Mouse (Mus musculus): ENCODE data around the gene Otx2. TPM values are rescaled to one million over a fixed set of nuclear protein-coding genes. Genes with fewer than 3 reads are reported as not detected.

The Otx2 gene
- polyA plus RNA-seq, 1 experiment from 2014 or later, result not detected

DNA sequence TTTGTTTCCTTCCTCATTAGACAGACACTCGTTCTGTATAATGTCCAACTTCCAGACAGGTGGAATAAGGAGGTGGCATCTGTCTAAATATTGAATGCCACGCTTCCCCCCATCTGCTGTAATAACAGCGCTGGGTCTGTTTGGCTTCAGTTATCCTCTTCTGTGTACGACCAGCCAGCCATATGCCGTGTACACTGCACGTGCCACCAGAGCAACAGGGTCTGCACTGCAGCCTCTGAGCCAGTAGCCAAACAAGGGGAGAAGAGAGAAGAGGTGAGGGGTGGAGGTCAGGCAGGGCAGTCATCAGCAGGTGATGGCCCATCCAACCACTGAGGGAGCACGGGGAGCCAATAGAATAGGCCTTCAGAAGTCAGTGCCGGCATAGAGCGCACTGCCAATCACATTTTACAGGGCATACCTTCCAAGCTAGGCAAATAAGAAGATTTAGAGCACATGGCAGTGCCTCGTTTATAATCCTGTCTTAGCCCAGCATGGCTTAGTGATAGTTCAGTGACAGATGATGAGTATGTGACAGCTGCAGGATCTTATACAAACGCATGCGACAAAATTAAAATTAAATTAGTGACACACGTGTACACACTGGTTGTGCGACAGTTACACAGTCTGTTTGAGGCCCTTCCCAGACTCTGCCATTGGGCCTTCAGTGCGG, 64.8 kb downstream of the Otx2 start:
- H3K4me1 ChIP-seq, result no peaks in the 10 kb centered on the region
- H3K27ac ChIP-seq (replicated peaks), result no peak overlapping the region
- no peaks in the 10 kb centered on the region for H3K9me3 ChIP-seq
- no peak overlapping the region for H3K4me2 ChIP-seq
- H3K4me3 ChIP-seq, result no peak overlapping the region
- H3K36me3 ChIP-seq, result no peaks in the 10 kb centered on the region
- no peak for ATAC-seq (ENCODE audit: extremely low read depth, insufficient number of reproducible peaks, low FRiP score, low TSS enrichment)
- WGBS, result 79% methylated on average over 15 of the region's 15 CpGs
- no peak overlapping the region for H3K9ac ChIP-seq
- H3K27me3 ChIP-seq (replicated peaks), result no peaks in the 10 kb centered on the region

Other genes starting within 250 kb of the Otx2 start
- 11.7 and 12.2 TPM in 2 replicates for gene Tmem260, start 227.7 kb downstream of the Otx2 start, polyA plus RNA-seq (2015; fragmentation: Nextera tagmentation; extraction: Ambion mirVana)